ENCODE assay signal across 23 mouse cellular contexts in the genomic region with DNA sequence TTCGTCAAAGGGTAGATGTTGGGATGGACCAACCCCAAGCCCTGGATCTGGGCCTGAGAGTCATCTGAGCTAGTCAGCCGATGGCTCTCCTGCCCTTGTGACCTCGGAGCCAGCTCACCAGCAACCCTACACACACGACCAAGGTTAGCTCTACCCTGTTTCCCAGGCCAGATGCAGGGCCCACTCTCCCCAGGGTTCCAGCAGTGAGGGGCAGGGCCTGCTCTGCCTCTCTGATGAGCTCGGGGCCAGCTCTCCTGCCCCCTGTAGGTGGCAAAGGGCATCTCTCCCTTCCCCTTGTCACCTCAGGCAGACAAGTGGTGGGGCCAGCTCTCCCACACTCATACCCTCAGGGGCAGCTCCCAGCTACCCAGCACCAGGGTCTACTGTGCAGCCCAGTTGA. TPM values are rescaled to one million over a fixed set of nuclear protein-coding genes. Genes with fewer than 3 reads are reported as not detected.
A peak's percentile ranks its signal among the peaks of the same experiment; 100 is the strongest.
DNase-seq lines count a peak whose midpoint lies in the region; ATAC-seq and TF ChIP-seq lines count a peak whose summit lies in the region.
"Had no signal": no experiment of that assay in that cellular context is flagged by ENCODE, and none has a peak within 500 bp of the region (broad histone marks: within the 10 kb centered on the region; RNA-seq: fewer than 3 reads in every experiment).

No protein-coding gene starts in this region.

- WGBS in intestine, postnatal 0 days = 53% methylated on average over 5 of the region's 5 CpGs
- 53% methylated on average over 5 of the region's 5 CpGs for WGBS in intestine, embryonic 16.5 days

- H3K4me1 ChIP-seq in intestine, postnatal 0 days (replicated peaks; ENCODE audit: control insufficient read depth, insufficient read depth, low read length) = no peaks in the 10 kb centered on the region
- no peaks in the 10 kb centered on the region for H3K4me1 ChIP-seq in intestine, embryonic 16.5 days (ENCODE audit: control insufficient read depth, insufficient read depth, low read length)
- peaks cover 2% of the 10 kb centered on the region for H3K4me1 ChIP-seq in testis, adult 2 months (ENCODE audit: control insufficient read depth, insufficient read depth, low read length)
- H3K4me1 ChIP-seq: hindbrain, embryonic 13.5 days; liver, embryonic 13.5 days had no signal

- no peak for ATAC-seq in intestine, postnatal 0 days
- ATAC-seq in intestine, embryonic 16.5 days = no peak
- ATAC-seq in granulocyte monocyte progenitor cell, adult 5-6 weeks (replicated peaks; ENCODE audit: poor library complexity, severe bottlenecking) = 0 out of 2 replicates have a peak, but pooled peaks have one; percentile 23
- ATAC-seq: forebrain, embryonic 16.5 days had no signal

- peak; percentile 26 for TF ChIP-seq CTCF in intestine, postnatal 0 days (IDR thresholded peaks at IDR 0.05; ENCODE audit: low read depth)
- peak; percentile 31; the same call in 1 of the 2 replicates for TF ChIP-seq CTCF in testis, adult 2 months (IDR thresholded peaks at IDR 0.05; ENCODE audit: control insufficient read depth, insufficient read depth, insufficient replicate concordance, low read depth, low read length)

- TF ChIP-seq POLR2A in testis, adult 2 months (IDR thresholded peaks at IDR 0.05; ENCODE audit: control insufficient read depth, low read depth, low read length) = no peak

- H3K27me3 ChIP-seq in intestine, postnatal 0 days (replicated peaks; ENCODE audit: control insufficient read depth, insufficient read depth, low read length) = no peaks in the 10 kb centered on the region
- peaks cover 2% of the 10 kb centered on the region; the same call in 1 of the 2 replicates for H3K27me3 ChIP-seq in intestine, embryonic 16.5 days (replicated peaks; ENCODE audit: control insufficient read depth, insufficient read depth, low read length)
- no peaks in the 10 kb centered on the region for H3K27me3 ChIP-seq in testis, adult 2 months (ENCODE audit: control insufficient read depth, insufficient read depth, low read length)
- H3K27me3 ChIP-seq: liver, embryonic 13.5 days had no signal

- no peak overlapping the region for H3K9ac ChIP-seq in intestine, postnatal 0 days (ENCODE audit: low read depth, low read length)
- no peak overlapping the region for H3K9ac ChIP-seq in intestine, embryonic 16.5 days (ENCODE audit: low read depth, low read length)
- H3K9ac ChIP-seq: hindbrain, embryonic 13.5 days; liver, embryonic 13.5 days had no signal

- no peak for DNase-seq in testis, postnatal 14 days (ENCODE audit: low spot score)
- no peak for DNase-seq in kidney, adult 8-10 months
- DNase-seq in retina, embryonic 14.5 days (ENCODE audit: low spot score) = no peak
- DNase-seq: adrenal gland, adult 8-10 months; cerebellum, postnatal 14 days; gastrocnemius, adult 2 months; heart, adult 18-20 months; kidney, adult 2 months; layer of hippocampus, postnatal 36 days; liver, embryonic 13.5 days; lung, postnatal 36 days; thymus, adult 18-20 months had no signal

- no peak overlapping the region for H3K4me3 ChIP-seq in intestine, postnatal 0 days (ENCODE audit: low read depth, low read length)
- H3K4me3 ChIP-seq in intestine, embryonic 16.5 days (ENCODE audit: low read length) = no peak overlapping the region
- no peak overlapping the region for H3K4me3 ChIP-seq in testis, adult 2 months (ENCODE audit: control insufficient read depth, low read depth, low read length)
- H3K4me3 ChIP-seq: erythroblast, embryonic 14.5 days; gastrocnemius, adult 2 months; hindbrain, embryonic 13.5 days; liver, embryonic 13.5 days had no signal

- H3K36me3 ChIP-seq in intestine, postnatal 0 days (ENCODE audit: control insufficient read depth, insufficient read depth) = no peaks in the 10 kb centered on the region
- no peaks in the 10 kb centered on the region for H3K36me3 ChIP-seq in intestine, embryonic 16.5 days (ENCODE audit: control insufficient read depth, insufficient read depth, low read length)
- no peaks in the 10 kb centered on the region for H3K36me3 ChIP-seq in testis, adult 2 months (ENCODE audit: control insufficient read depth, insufficient read depth, low read length)
- H3K36me3 ChIP-seq: G1E; hindbrain, embryonic 13.5 days; liver, embryonic 13.5 days had no signal

- H3K9me3 ChIP-seq in intestine, postnatal 0 days (ENCODE audit: control insufficient read depth) = no peaks in the 10 kb centered on the region
- no peaks in the 10 kb centered on the region for H3K9me3 ChIP-seq in intestine, embryonic 16.5 days (ENCODE audit: control insufficient read depth, low read length)
- H3K9me3 ChIP-seq: hindbrain, embryonic 13.5 days; liver, embryonic 13.5 days had no signal

- no peak overlapping the region for H3K4me2 ChIP-seq in intestine, postnatal 0 days (replicated peaks; ENCODE audit: low read depth)
- H3K4me2 ChIP-seq in intestine, embryonic 16.5 days (ENCODE audit: low read depth, low read length) = no peak overlapping the region
- H3K4me2 ChIP-seq: hindbrain, embryonic 13.5 days; liver, embryonic 13.5 days; midbrain, embryonic 11.5 days had no signal

- H3K27ac ChIP-seq in intestine, postnatal 0 days (ENCODE audit: low read depth, low read length) = no peak overlapping the region
- H3K27ac ChIP-seq in intestine, embryonic 16.5 days (ENCODE audit: low read length) = no peak overlapping the region
- no peak overlapping the region for H3K27ac ChIP-seq in testis, adult 2 months (ENCODE audit: control insufficient read depth, insufficient read depth, low read depth, low read length)
- H3K27ac ChIP-seq: gastrocnemius, adult 2 months; hindbrain, embryonic 13.5 days; liver, embryonic 13.5 days had no signal

RNA-seq across cellular contexts. Expression of gene Mc3r, which starts 29.1 kb away (rescaled TPM):
- polyA plus RNA-seq in intestine, postnatal 0 days (2015; fragmentation: Nextera tagmentation; extraction: Ambion mirVana) = not detected in 2 replicates
- polyA plus RNA-seq in intestine, embryonic 16.5 days (2015; fragmentation: Nextera tagmentation; extraction: Ambion mirVana) = not detected in 2 replicates
- polyA plus RNA-seq in testis, adult 2 months (2012; rRNA removed) = not detected in 2 replicates
- total RNA-seq in granulocyte monocyte progenitor cell, adult 5-6 weeks (2014; fragmentation: Nextera tagmentation) = not detected in 2 replicates
- total RNA-seq in granulocyte monocyte progenitor cell, adult 5-6 weeks (2017) = not detected in 2 replicates
- total RNA-seq: adrenal gland, adult 8-10 months; gastrocnemius, adult 2 months; heart, adult 18-20 months; layer of hippocampus, postnatal 36 days had no signal
- polyA plus RNA-seq: erythroblast, embryonic 14.5 days; G1E; heart, postnatal 0 days; kidney, adult 2 months; large intestine, adult 2 months; midbrain, embryonic 11.5 days had no signal
